Mouse (Mus musculus) ES-E14 (cell line): ENCODE data around the gene Nop53.

Experiments used
- CHD2 ChIP-seq: IDR thresholded peaks from 2 replicates; pipeline ENCODE4 v1.6.1; 2014; ENCODE audit warnings: mild to moderate bottlenecking, low read depth, low read length, inconsistent platforms
- HCFC1 ChIP-seq: IDR thresholded peaks from 2 replicates; pipeline ENCODE4 v1.6.1; 2012; ENCODE audit warnings: low read length, inconsistent platforms, borderline replicate concordance; ENCODE audit not compliant: insufficient read depth
- MAFK ChIP-seq: IDR thresholded peaks from 2 replicates; pipeline ENCODE4 v1.6.1; 2014; ENCODE audit warnings: mild to moderate bottlenecking, low read depth, low read length, inconsistent platforms; ENCODE audit not compliant: insufficient read depth
- ZC3H11A ChIP-seq: IDR thresholded peaks from 2 replicates; pipeline ENCODE4 v1.6.1; 2012; ENCODE audit warnings: low read depth, mild to moderate bottlenecking, inconsistent platforms, low read length, borderline replicate concordance

GRCm38 (mm10) chr7:15918371-15918770, 27.5 kb downstream of the Nop53 start:
- TF ChIP-seq MAFK: no peak
- TF ChIP-seq HCFC1: no peak
- TF ChIP-seq CHD2: no peak
- TF ChIP-seq ZC3H11A: no peak
